Mouse (Mus musculus): ENCODE results near the gene Glrx5. TPM values are rescaled to one million over a fixed set of nuclear protein-coding genes. Genes with fewer than 3 reads are reported as not detected.

Gene Glrx5
- total and polyA plus RNA-seq, 3 experiments, result 38.5 to 112 (median 79.5) TPM

GRCm38 (mm10) chr12:105077232-105077631 lies 44.7 kb downstream of the Glrx5 start:
- no peaks in the 10 kb centered on the region for H3K79me2 ChIP-seq (replicated peaks; ENCODE audit: control insufficient read depth, extremely low read depth, insufficient read depth, poor library complexity, severe bottlenecking)
- dilution Hi-C loops (cut with MboI; ENCODE audit: extremely low pct_ligation_motif_present, extremely low pct_unique_long_range_greater_than_20kb, low sequenced_read_pairs), result no loop called here

GRCm38 (mm10) chr12:105084171-105084570 lies 51.7 kb downstream of the Glrx5 start:
- Histone ChIP-seq H3K27ac (ENCODE audit: insufficient read depth, low read depth) (no peak overlapping the region), H3K9me3 (replicated peaks; ENCODE audit: low read length) (peaks cover 18% of the 10 kb centered on the region), H3K4me2 (ENCODE audit: insufficient read depth, low read depth, poor library complexity, severe bottlenecking) (no peak overlapping the region), H3K4me1 (ENCODE audit: control insufficient read depth in 1 of 2, insufficient read depth in 2 of 2) (no peaks in the 10 kb centered on the region), H3K4me3 (replicated peaks in 1 of 3; ENCODE audit: low read depth in 2 of 3, low read length in 2 of 3, poor library complexity in 1 of 3) (no peak overlapping the region), H3K36me3 (replicated peaks in 1 of 2; ENCODE audit: control insufficient read depth in 1 of 2, insufficient read depth in 1 of 2, low read length in 1 of 2) (no peaks in the 10 kb centered on the region), H3K27me3 (replicated peaks) (peaks cover 28% of the 10 kb centered on the region), H3K79me2 (replicated peaks; ENCODE audit: control insufficient read depth, extremely low read depth, insufficient read depth, poor library complexity, severe bottlenecking) (no peaks in the 10 kb centered on the region), H3K9ac (ENCODE audit: insufficient read depth, low read depth) (no peak overlapping the region)
- in situ Hi-C loops (cut with MboI; ENCODE audit: low pct_ligation_motif_present, low pct_unique_long_range_greater_than_20kb, low sequenced_read_pairs), result no loop called here
- TF ChIP-seq POLR2A (IDR thresholded peaks at IDR 0.05; ENCODE audit: low read depth, low read length) (no peak), CHD2 (IDR thresholded peaks at IDR 0.05; ENCODE audit: low read length) (no peak), ZC3H11A (IDR thresholded peaks at IDR 0.05; ENCODE audit: low read depth, low read length) (no peak), IRF4 (IDR thresholded peaks at IDR 0.05; ENCODE audit: low read depth, low read length) (no peak), JUN (IDR thresholded peaks at IDR 0.05; ENCODE audit: insufficient read depth, low read depth, low read length) (no peak), UBTF (IDR thresholded peaks at IDR 0.05; ENCODE audit: low read depth, low read length) (no peak), NRF1 (IDR thresholded peaks at IDR 0.05; ENCODE audit: low read depth, low read length) (no peak), CTCF (conservative IDR thresholded peaks at IDR 0.05 in 1 of 2, IDR thresholded peaks at IDR 0.05 in 1 of 2; ENCODE audit: low read depth in 2 of 2, low read length in 2 of 2) (no peak), GABPA (IDR thresholded peaks at IDR 0.05; ENCODE audit: insufficient replicate concordance, low read depth, low read length) (no peak), SIN3A (IDR thresholded peaks at IDR 0.05; ENCODE audit: low read length) (no peak), MEF2A (IDR thresholded peaks at IDR 0.05; ENCODE audit: borderline replicate concordance, low read depth, low read length) (no peak), POLR2AphosphoS2 (IDR thresholded peaks at IDR 0.05; ENCODE audit: low read depth, low read length) (no peak), MXI1 (IDR thresholded peaks at IDR 0.05; ENCODE audit: low read depth, low read length) (no peak), ETS1 (conservative IDR thresholded peaks at IDR 0.05; ENCODE audit: low read depth, low read length) (no peak), MYC (IDR thresholded peaks at IDR 0.05; ENCODE audit: low read depth, low read length) (no peak), TBP (conservative IDR thresholded peaks at IDR 0.05; ENCODE audit: low read depth, low read length) (no peak)
- dilution Hi-C loops (cut with MboI; ENCODE audit: extremely low pct_ligation_motif_present, extremely low pct_unique_long_range_greater_than_20kb, low sequenced_read_pairs), result no loop called here
- no peak for DNase-seq (ENCODE audit: extremely low read depth)

More at GRCm38 (mm10) chr12:105077232-105077631, 44.7 kb downstream of the Glrx5 start:
- peaks cover 37% of the 10 kb centered on the region for H3K27me3 ChIP-seq (replicated peaks)
- peaks cover 11% of the 10 kb centered on the region for H3K9me3 ChIP-seq (replicated peaks; ENCODE audit: low read length)
- in situ Hi-C loops (cut with MboI; ENCODE audit: low pct_ligation_motif_present, low pct_unique_long_range_greater_than_20kb, low sequenced_read_pairs), result no loop called here
- no peak overlapping the region for H3K4me2 ChIP-seq (ENCODE audit: insufficient read depth, low read depth, poor library complexity, severe bottlenecking)
- no peak overlapping the region for H3K27ac ChIP-seq (ENCODE audit: insufficient read depth, low read depth)
- no peak overlapping the region for H3K4me3 ChIP-seq (replicated peaks in 1 of 3; ENCODE audit: low read depth in 2 of 3, low read length in 2 of 3, poor library complexity in 1 of 3)
- H3K36me3 ChIP-seq (replicated peaks in 1 of 2; ENCODE audit: control insufficient read depth in 1 of 2, insufficient read depth in 1 of 2, low read length in 1 of 2), result no peaks in the 10 kb centered on the region
- TF ChIP-seq POLR2AphosphoS2 (IDR thresholded peaks at IDR 0.05; ENCODE audit: low read depth, low read length), result no peak
- no peak for TF ChIP-seq ZC3H11A (IDR thresholded peaks at IDR 0.05; ENCODE audit: low read depth, low read length)
- TF ChIP-seq NRF1 (IDR thresholded peaks at IDR 0.05; ENCODE audit: low read depth, low read length), result no peak
- TF ChIP-seq RCOR1 (conservative IDR thresholded peaks at IDR 0.05; ENCODE audit: low read depth, low read length), result no peak
- no peak for TF ChIP-seq MYC (IDR thresholded peaks at IDR 0.05; ENCODE audit: low read depth, low read length)
- TF ChIP-seq CHD1 (IDR thresholded peaks at IDR 0.05; ENCODE audit: low read depth, low read length), result no peak
- TF ChIP-seq USF1 (IDR thresholded peaks at IDR 0.05; ENCODE audit: low read depth, low read length), result no peak
- no peak for TF ChIP-seq KAT2A (IDR thresholded peaks at IDR 0.05; ENCODE audit: insufficient replicate concordance, low read length)
- TF ChIP-seq ETS1 (conservative IDR thresholded peaks at IDR 0.05; ENCODE audit: low read depth, low read length), result no peak
- TF ChIP-seq MXI1 (IDR thresholded peaks at IDR 0.05; ENCODE audit: low read depth, low read length), result no peak
- TF ChIP-seq CHD2 (IDR thresholded peaks at IDR 0.05; ENCODE audit: low read length), result no peak
- TF ChIP-seq NELFE (IDR thresholded peaks at IDR 0.05; ENCODE audit: low read depth, low read length), result no peak
- TF ChIP-seq ZMIZ1 (IDR thresholded peaks at IDR 0.05; ENCODE audit: low read depth, low read length), result no peak
- no peak for TF ChIP-seq JUND (conservative IDR thresholded peaks at IDR 0.05; ENCODE audit: low read depth, low read length)
- no peak for TF ChIP-seq BHLHE40 (IDR thresholded peaks at IDR 0.05; ENCODE audit: low read depth, low read length)
- no peak for TF ChIP-seq MAFK (IDR thresholded peaks at IDR 0.05; ENCODE audit: insufficient replicate concordance, low read length)
- no peak for TF ChIP-seq MAZ (IDR thresholded peaks at IDR 0.05; ENCODE audit: low read depth, low read length)
- no peak for TF ChIP-seq IRF4 (IDR thresholded peaks at IDR 0.05; ENCODE audit: low read depth, low read length)
- no peak for TF ChIP-seq TBP (conservative IDR thresholded peaks at IDR 0.05; ENCODE audit: low read depth, low read length)
- no peak for TF ChIP-seq SIN3A (IDR thresholded peaks at IDR 0.05; ENCODE audit: low read length)
- no peak overlapping the region for H3K9ac ChIP-seq (ENCODE audit: insufficient read depth, low read depth)
- DNase-seq (ENCODE audit: extremely low read depth), result no peak
- H3K4me1 ChIP-seq (ENCODE audit: control insufficient read depth in 1 of 2, insufficient read depth in 2 of 2), result no peaks in the 10 kb centered on the region

All from CH12.LX (cell line).